Mouse (Mus musculus) embryo, embryonic 10 days (tissue): ENCODE results near the gene Mgat3.

Experiments used
- DNase-seq: peaks from one replicate; pipeline ENCODE4 v3.0.0-alpha.2; 2015; ENCODE audit warnings: low spot score

Gene Mgat3

GRCm38 (mm10) chr15:80259406-80260045 lies 86.0 kb downstream of the Mgat3 start:
- DNase-seq, result no peak

- DNase-seq, result peak; percentile 92
These were observed 87.2 kb downstream of the Mgat3 start for GRCm38 (mm10) chr15:80260677-80261076.

- DNase-seq, result no peak
These were observed 87.6 kb downstream of the Mgat3 start for GRCm38 (mm10) chr15:80261100-80261499.

- DNase-seq, result peak; percentile 95
These were observed 90.4 kb downstream of the Mgat3 start, which contains the start of gene Rps19bp1 for GRCm38 (mm10) chr15:80263610-80264575. Gene Rps19bp1 (minus strand): TSS chr15:80264315.
